Mouse (Mus musculus): ENCODE data around the gene Wipf2.
"Not testable (repeated sequence)": the region's sequence is repeated elsewhere in the genome, so short reads cannot be mapped to it uniquely, and the experiment has no call there.

DNA sequence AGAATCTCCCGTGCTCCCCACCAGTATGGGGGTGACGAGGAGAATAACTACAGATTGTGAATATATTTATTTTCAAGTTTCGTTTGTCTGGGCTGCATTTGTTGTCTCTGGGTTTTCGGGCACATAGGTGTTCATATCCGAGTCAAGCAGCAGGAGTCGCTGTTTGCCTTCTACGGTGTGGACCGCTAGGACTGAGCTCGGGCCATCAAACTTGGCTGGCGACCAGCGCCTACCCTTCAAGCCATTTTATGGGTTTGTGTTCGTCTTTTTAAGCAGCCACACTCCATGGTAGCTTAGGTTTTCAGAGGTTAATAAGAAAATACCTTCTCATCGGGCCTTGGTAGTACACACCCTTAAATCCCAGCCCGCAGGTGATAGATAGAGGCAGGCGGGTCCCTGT, 58.4 kb downstream of the Wipf2 start:
- TF ChIP-seq POLR2A (IDR thresholded peaks at IDR 0.05; ENCODE audit: extremely low read depth, insufficient read depth, low read length) = not testable (repeated sequence)
- TF ChIP-seq CTCF (IDR thresholded peaks at IDR 0.05; ENCODE audit: extremely low read depth, insufficient read depth, low read length) = peak; percentile 23; the same call in 1 of the 2 replicates
